Mouse (Mus musculus): ENCODE data around the gene Snap91. TPM values are rescaled to one million over a fixed set of nuclear protein-coding genes. Genes with fewer than 3 reads are reported as not detected.

Gene Snap91
- polyA plus RNA-seq (2011; ENCODE audit: insufficient read length, low read depth, missing spikeins), result 3.6 and 4.7 TPM in 2 replicates

- peak within 1 kb of the TSS; percentile 44 for H3K4me3 ChIP-seq (ENCODE audit: insufficient read depth, low read length)
- H3K4me1 ChIP-seq (ENCODE audit: control insufficient read depth, insufficient read depth, low read length), result no peaks in the 10 kb centered on the region
- no peak for TF ChIP-seq CTCF (IDR thresholded peaks at IDR 0.05; ENCODE audit: borderline replicate concordance, insufficient read depth, low read length)
- no peak for TF ChIP-seq POLR2A (IDR thresholded peaks at IDR 0.05; ENCODE audit: low read depth, low read length)
- H3K27ac ChIP-seq (ENCODE audit: insufficient read depth, low read length), result no peak within 1 kb of the TSS
Observed at GRCm38 (mm10) chr9:86880113-86880972, at the start of gene Snap91. Snap91 (minus strand) TSS chr9:86880654.

DNA sequence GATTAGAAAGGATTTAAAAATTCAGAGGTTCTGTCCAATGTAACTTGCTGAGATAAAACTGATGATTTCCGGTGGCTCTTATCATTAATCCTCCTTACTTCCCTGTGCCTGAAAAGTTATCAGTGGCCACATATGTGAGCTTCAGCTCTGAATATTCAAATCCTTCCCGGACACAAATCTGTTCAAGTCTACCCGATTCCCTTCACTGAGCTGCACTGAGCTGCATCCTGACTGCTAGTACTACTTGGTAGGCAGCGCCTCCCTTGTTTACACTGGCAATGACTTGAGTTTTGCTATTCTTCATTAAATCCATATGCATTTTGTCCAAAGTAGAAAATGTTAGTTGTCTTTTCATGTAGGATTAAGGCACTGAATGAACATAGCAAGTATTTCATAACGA, 46.1 kb upstream of the Snap91 start:
- H3K27ac ChIP-seq (ENCODE audit: insufficient read depth, low read length), result no peak overlapping the region
- H3K4me1 ChIP-seq (ENCODE audit: control insufficient read depth, insufficient read depth, low read length), result no peaks in the 10 kb centered on the region
- TF ChIP-seq CTCF (IDR thresholded peaks at IDR 0.05; ENCODE audit: borderline replicate concordance, insufficient read depth, low read length) (no peak), POLR2A (IDR thresholded peaks at IDR 0.05; ENCODE audit: low read depth, low read length) (no peak)
- H3K4me3 ChIP-seq (ENCODE audit: insufficient read depth, low read length), result no peak overlapping the region

GRCm38 (mm10) chr9:86925688-86926087, 45.2 kb upstream of the Snap91 start:
- Histone ChIP-seq H3K4me1 (ENCODE audit: control insufficient read depth, insufficient read depth, low read length) (no peaks in the 10 kb centered on the region), H3K27ac (ENCODE audit: insufficient read depth, low read length) (no peak overlapping the region), H3K4me3 (ENCODE audit: insufficient read depth, low read length) (no peak overlapping the region)
- TF ChIP-seq POLR2A (IDR thresholded peaks at IDR 0.05; ENCODE audit: low read depth, low read length) (no peak), CTCF (IDR thresholded peaks at IDR 0.05; ENCODE audit: borderline replicate concordance, insufficient read depth, low read length) (no peak)

- Histone ChIP-seq H3K27ac (ENCODE audit: insufficient read depth, low read length) (no peak overlapping the region), H3K4me3 (ENCODE audit: insufficient read depth, low read length) (no peak overlapping the region), H3K4me1 (ENCODE audit: control insufficient read depth, insufficient read depth, low read length) (no peaks in the 10 kb centered on the region)
- no peak for TF ChIP-seq CTCF (IDR thresholded peaks at IDR 0.05; ENCODE audit: borderline replicate concordance, insufficient read depth, low read length)
Observed at GRCm38 (mm10) chr9:86922430-86922829, 42.0 kb upstream of the Snap91 start.

GRCm38 (mm10) chr9:86916543-86916942, 36.1 kb upstream of the Snap91 start:
- Histone ChIP-seq H3K27ac (ENCODE audit: insufficient read depth, low read length) (no peak overlapping the region), H3K4me3 (ENCODE audit: insufficient read depth, low read length) (no peak overlapping the region), H3K4me1 (ENCODE audit: control insufficient read depth, insufficient read depth, low read length) (no peaks in the 10 kb centered on the region)
- no peak for TF ChIP-seq POLR2A (IDR thresholded peaks at IDR 0.05; ENCODE audit: low read depth, low read length)
- no peak for TF ChIP-seq CTCF (IDR thresholded peaks at IDR 0.05; ENCODE audit: borderline replicate concordance, insufficient read depth, low read length)

GRCm38 (mm10) chr9:86899502-86900199, 19.2 kb upstream of the Snap91 start:
- Histone ChIP-seq H3K4me1 (ENCODE audit: control insufficient read depth, insufficient read depth, low read length) (no peaks in the 10 kb centered on the region), H3K4me3 (ENCODE audit: insufficient read depth, low read length) (no peak overlapping the region), H3K27ac (ENCODE audit: insufficient read depth, low read length) (no peak overlapping the region)
- no peak for TF ChIP-seq POLR2A (IDR thresholded peaks at IDR 0.05; ENCODE audit: low read depth, low read length)
- TF ChIP-seq CTCF (IDR thresholded peaks at IDR 0.05; ENCODE audit: borderline replicate concordance, insufficient read depth, low read length), result no peak

- TF ChIP-seq CTCF (IDR thresholded peaks at IDR 0.05; ENCODE audit: borderline replicate concordance, insufficient read depth, low read length) (no peak), POLR2A (IDR thresholded peaks at IDR 0.05; ENCODE audit: low read depth, low read length) (no peak)
- Histone ChIP-seq H3K4me1 (ENCODE audit: control insufficient read depth, insufficient read depth, low read length) (no peaks in the 10 kb centered on the region), H3K4me3 (ENCODE audit: insufficient read depth, low read length) (peak overlapping the region; percentile 44), H3K27ac (ENCODE audit: insufficient read depth, low read length) (no peak overlapping the region)
Observed at GRCm38 (mm10) chr9:86879216-86880112, 990 bp downstream of the Snap91 start.

DNA sequence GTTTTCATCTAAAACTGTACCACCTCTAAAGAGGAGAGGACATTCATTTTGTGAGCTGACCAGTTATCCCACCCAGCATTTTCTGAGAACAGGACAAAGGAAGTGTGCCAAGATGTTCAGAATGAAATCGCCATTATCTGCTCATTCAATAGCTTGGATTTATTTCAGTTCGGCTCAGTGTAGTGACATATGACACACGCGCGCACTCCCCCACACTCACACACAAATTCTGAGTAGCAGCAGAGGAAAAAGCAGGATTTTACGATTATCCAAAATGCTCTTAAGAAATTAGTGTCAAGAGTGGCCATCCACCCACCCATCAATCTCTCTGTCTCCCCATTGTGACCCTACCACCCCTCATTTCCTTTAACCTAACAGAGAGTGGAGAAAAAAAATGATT, 1.7 kb downstream of the Snap91 start:
- H3K4me3 ChIP-seq (ENCODE audit: insufficient read depth, low read length), result no peak overlapping the region
- TF ChIP-seq POLR2A (IDR thresholded peaks at IDR 0.05; ENCODE audit: low read depth, low read length) (no peak), CTCF (IDR thresholded peaks at IDR 0.05; ENCODE audit: borderline replicate concordance, insufficient read depth, low read length) (no peak)
- H3K27ac ChIP-seq (ENCODE audit: insufficient read depth, low read length), result no peak overlapping the region
- no peaks in the 10 kb centered on the region for H3K4me1 ChIP-seq (ENCODE audit: control insufficient read depth, insufficient read depth, low read length)

DNA sequence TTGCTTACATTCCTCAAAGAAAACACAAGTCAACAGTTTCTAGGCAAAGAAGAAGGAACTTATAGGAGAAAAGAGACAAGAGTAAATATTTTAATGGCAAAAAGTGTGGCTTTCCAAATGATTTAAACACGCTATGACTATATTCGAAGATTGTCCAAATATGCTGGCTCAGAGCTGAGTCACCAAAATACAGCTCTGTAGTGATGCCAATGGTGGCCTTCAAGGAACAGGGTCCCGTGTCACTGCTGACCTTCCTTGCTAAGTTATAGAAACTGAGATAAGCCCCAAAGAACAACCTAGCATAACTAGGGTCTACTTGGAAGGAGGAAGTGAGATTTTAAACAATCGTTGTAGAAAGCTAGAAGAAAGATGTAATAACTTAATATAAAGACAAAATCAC, 6.8 kb downstream of the Snap91 start:
- no peak overlapping the region for H3K4me3 ChIP-seq (ENCODE audit: insufficient read depth, low read length)
- TF ChIP-seq POLR2A (IDR thresholded peaks at IDR 0.05; ENCODE audit: low read depth, low read length), result no peak
- TF ChIP-seq CTCF (IDR thresholded peaks at IDR 0.05; ENCODE audit: borderline replicate concordance, insufficient read depth, low read length), result no peak
- no peak overlapping the region for H3K27ac ChIP-seq (ENCODE audit: insufficient read depth, low read length)
- H3K4me1 ChIP-seq (ENCODE audit: control insufficient read depth, insufficient read depth, low read length), result no peaks in the 10 kb centered on the region; the same call in 1 of the 2 replicates

Data from embryonic fibroblast, embryonic 13.5 days (primary cell).